Mouse (Mus musculus) adrenal gland, postnatal 4 days (tissue): ENCODE measurements around the gene Gm17416. TPM values are rescaled to one million over a fixed set of nuclear protein-coding genes. Genes with fewer than 3 reads are reported as not detected.

ENCODE experiments used
- DNase-seq, 2 experiments: peaks; one replicate each; pipeline ENCODE4 v3.0.0; 2021 to 2022; ENCODE audit warnings: low spot score in 2 of 2, mixed read lengths in 2 of 2
- total RNA-seq, 2 experiments: library from RNA; stranded (reverse); gene quantifications; 2 replicates each; pipeline ENCODE4 v1.2.3; 2021

Gm17416 gene
- total RNA-seq, 2 experiments from 2014 or later = not detected

DNA sequence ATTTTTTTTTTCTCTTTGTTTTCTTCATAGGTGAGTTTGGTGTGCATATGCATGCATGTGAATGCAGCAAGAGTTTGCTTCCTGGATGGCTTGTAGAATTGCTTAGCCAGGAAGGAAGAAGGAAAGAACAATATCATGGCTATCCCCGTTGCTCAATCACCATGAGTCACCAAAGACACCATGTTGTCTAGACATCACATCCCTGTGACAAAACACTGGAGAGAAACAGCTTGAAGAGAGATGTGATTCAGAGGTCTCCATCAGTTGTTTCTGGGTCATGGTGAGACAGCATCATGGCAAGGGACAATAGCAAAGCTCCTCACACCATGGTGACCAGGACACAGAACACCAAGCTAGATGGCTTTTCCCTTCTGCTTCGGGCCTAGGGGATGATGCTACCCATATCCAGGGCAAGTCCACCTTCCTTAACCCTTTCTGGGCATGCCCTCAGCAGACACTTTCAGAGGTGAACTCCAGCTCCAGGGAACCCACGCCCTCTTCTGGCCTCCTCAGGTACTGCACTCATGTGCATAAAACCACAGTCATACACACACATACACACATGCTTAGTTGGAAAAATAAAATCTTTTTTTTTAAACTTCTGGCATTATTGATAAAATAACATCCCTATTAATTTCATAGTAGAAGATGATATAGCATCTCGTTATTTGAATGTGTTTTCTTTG is 32.3 kb downstream of the Gm17416 start:
- no peak for DNase-seq

DNA sequence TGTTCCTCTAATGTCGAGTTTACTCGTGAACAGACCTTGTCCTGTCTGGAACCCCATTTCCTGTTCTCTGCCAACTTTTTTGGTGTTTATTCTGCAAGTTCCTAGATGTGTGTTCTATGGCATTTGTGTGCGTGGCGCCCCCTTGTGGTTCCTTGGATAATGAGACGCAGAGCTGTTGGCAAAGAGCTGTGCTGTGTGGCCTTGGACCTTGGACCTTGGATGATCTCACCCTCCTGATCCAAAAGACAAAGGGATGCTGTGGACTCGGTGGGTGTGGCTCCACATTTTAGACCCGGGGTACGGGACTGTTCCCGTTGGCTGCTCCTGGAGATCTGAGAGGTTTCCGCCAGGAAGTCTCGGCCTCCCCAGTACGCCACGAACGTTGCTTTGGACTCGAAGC is 34.9 kb downstream of the Gm17416 start, which contains the start of gene Defb36:
TSS of gene Defb36 (plus strand) at position 271 of the 400 bp plus-strand sequence.
- peak; percentile 54 to 60 for DNase-seq

GRCm38 (mm10) chr2:152607746-152608145 is 38.6 kb downstream of the Gm17416 start:
- DNase-seq = no peak

- no peak for DNase-seq
These were observed 39.6 kb downstream of the Gm17416 start for GRCm38 (mm10) chr2:152608719-152609118.

GRCm38 (mm10) chr2:152612193-152612592 is 43.1 kb downstream of the Gm17416 start:
- DNase-seq = no peak

DNA sequence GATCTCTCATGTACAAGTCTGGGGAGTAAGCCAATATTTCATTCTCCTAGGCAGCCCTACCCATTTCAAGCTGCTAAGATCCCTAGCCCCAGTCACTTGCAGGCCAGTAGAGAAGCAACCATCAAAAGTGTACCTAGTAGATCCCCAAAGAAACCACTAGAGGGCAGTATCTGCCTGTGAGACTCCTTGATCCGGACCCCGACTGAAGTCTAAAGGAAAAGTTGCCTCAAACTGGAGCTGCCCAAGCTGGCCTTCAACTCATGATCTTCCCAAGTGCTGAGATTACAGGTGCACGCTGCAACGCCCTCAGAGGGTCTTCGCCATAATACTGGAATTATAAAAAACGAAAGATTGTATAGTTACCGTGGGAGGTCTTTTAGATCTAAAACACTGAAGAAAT is 46.4 kb downstream of the Gm17416 start:
- DNase-seq = no peak

- no peak for DNase-seq
These were observed 47.3 kb downstream of the Gm17416 start for GRCm38 (mm10) chr2:152616470-152616869.

DNA sequence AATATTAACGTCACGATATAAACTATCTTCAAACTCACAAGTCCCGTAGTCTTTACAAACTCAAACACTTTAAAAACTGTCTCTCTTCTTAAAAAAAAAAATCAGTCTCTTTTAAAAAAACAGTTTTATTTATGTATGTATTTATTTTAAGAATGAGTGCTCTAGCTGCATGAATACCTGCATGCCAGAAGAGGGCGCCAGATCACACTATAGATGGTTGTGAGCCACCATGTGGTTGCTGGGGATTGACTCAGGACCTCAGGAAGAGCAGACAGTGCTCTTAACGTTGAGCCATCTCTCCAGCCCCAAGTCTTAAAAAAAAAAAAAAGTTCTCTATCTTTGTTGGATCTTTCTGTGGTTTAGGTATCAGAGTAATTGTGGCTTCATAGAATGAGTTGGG is 48.2 kb downstream of the Gm17416 start:
- no peak for DNase-seq

Other genes with a start within 250 kb of the Gm17416 start
- 100 to 1,000 TPM; 139 TPM for gene Rbck1, start 236.7 kb upstream of the Gm17416 start, total RNA-seq
- 1 to 10 TPM; 4.3 to 4.9 TPM for gene Trib3, start 225.3 kb upstream of the Gm17416 start, total RNA-seq
- 1 to 10 TPM; 4.4 to 4.5 TPM for gene Nrsn2, start 192.7 kb upstream of the Gm17416 start, total RNA-seq
- 10 to 100 TPM; 50.9 to 51.1 TPM for gene Sox12, start 171.3 kb upstream of the Gm17416 start, total RNA-seq
- 10 to 100 TPM; 18.5 to 20.2 TPM for gene Zcchc3, start 154.3 kb upstream of the Gm17416 start, total RNA-seq
- under 1 TPM; 0.37 to 0.56 TPM for gene 6820408C15Rik, start 153.8 kb upstream of the Gm17416 start, total RNA-seq
- not detected for gene Defb23, start 104.7 kb upstream of the Gm17416 start, total RNA-seq
- gene Defb20, start 92.3 kb upstream of the Gm17416 start, total RNA-seq = not detected
- not detected for gene Defb22, start 79.2 kb upstream of the Gm17416 start, total RNA-seq
- gene Defb26, start 57.6 kb upstream of the Gm17416 start, total RNA-seq = not detected
- not detected for gene Defb28, start 51.1 kb upstream of the Gm17416 start, total RNA-seq
- not detected for gene Defb29, start 29.2 kb upstream of the Gm17416 start, total RNA-seq
- not detected for gene Defb21, start 3.4 kb downstream of the Gm17416 start, total RNA-seq
- 10 to 100 TPM in 1 of 2 experiments, 1 to 10 TPM in 1; 8.3 to 10.2 TPM for gene Defb19, start 11.0 kb downstream of the Gm17416 start, total RNA-seq
- gene Defb45, start 30.1 kb downstream of the Gm17416 start, total RNA-seq = not detected
- gene Defb36, start 35.0 kb downstream of the Gm17416 start, total RNA-seq = 1 to 10 TPM; 2.0 to 2.3 TPM
- gene Defb25, start 53.7 kb downstream of the Gm17416 start, total RNA-seq = 1 to 10 TPM; 2.4 to 2.8 TPM
- gene Rem1, start 57.6 kb downstream of the Gm17416 start, total RNA-seq = 10 to 100 TPM; 11.5 to 17.9 TPM
- 100 to 1,000 TPM; 138 to 140 TPM for gene H13, start 100.1 kb downstream of the Gm17416 start, total RNA-seq
- 10 to 100 TPM; 26.7 to 27.4 TPM for gene Mcts2, start 117.7 kb downstream of the Gm17416 start, total RNA-seq
- 100 to 1,000 TPM; 103 to 129 TPM for gene Id1, start 166.9 kb downstream of the Gm17416 start, total RNA-seq
- gene Cox4i2, start 184.8 kb downstream of the Gm17416 start, total RNA-seq = 1 to 10 TPM; 4.2 to 4.9 TPM